Mouse (Mus musculus) spleen, postnatal 0 days (tissue): ENCODE data around the gene Fkbp4. TPM values are rescaled to one million over a fixed set of nuclear protein-coding genes. Genes with fewer than 3 reads are reported as not detected.

ENCODE experiments used
- polyA plus RNA-seq: library from polyadenylated mRNA; unstranded; fragments of >200 nt; fragmentation: Nextera tagmentation; extraction: Ambion mirVana; gene quantifications from 2 replicates; pipeline ENCODE4 v1.2.1, GENCODE M21; 2015

The Fkbp4 gene
- 120 and 123 TPM in 2 replicates for polyA plus RNA-seq

GRCm38 (mm10) chr6:128438317-128438870 is at the start of gene Fkbp4:
Gene Fkbp4 (minus strand): TSS chr6:128438677.

GRCm38 (mm10) chr6:128424269-128425019 is 14.0 kb downstream of the Fkbp4 start, which contains the start of gene Itfg2:
Gene Itfg2 (minus strand): TSS chr6:128424931.

GRCm38 (mm10) chr6:128398996-128399395 is 39.5 kb downstream of the Fkbp4 start, which contains the start of gene Nrip2:
Gene Nrip2 (plus strand): TSS chr6:128399296.

Other genes with a start within 250 kb of the Fkbp4 start
- gene Tead4, start 137.9 kb downstream of the Fkbp4 start, polyA plus RNA-seq = 0.43 and 0.49 TPM in 2 replicates
- 4.7 and 6.6 TPM in 2 replicates for gene Tulp3, start 82.8 kb downstream of the Fkbp4 start, polyA plus RNA-seq
- gene Rhno1, start 75.8 kb downstream of the Fkbp4 start, polyA plus RNA-seq = 73.4 and 75.4 TPM in 2 replicates
- gene Foxm1, start 75.7 kb downstream of the Fkbp4 start, polyA plus RNA-seq = 11.4 and 13.1 TPM in 2 replicates
- 0.10 TPM in 1 of 2 replicates, not detected in the other for gene Tex52, start 63.2 kb downstream of the Fkbp4 start, polyA plus RNA-seq
- not detected in 2 replicates for gene Gm44596, start 63.2 kb downstream of the Fkbp4 start, polyA plus RNA-seq
- gene Nrip2, start 39.4 kb downstream of the Fkbp4 start, polyA plus RNA-seq = 0.99 and 1.2 TPM in 2 replicates
- gene Itfg2, start 13.7 kb downstream of the Fkbp4 start, polyA plus RNA-seq = 14.2 and 16.5 TPM in 2 replicates
- 0.16 and 0.65 TPM in 2 replicates for gene Pzp, start 88.0 kb upstream of the Fkbp4 start, polyA plus RNA-seq
- gene A2ml1, start 142.9 kb upstream of the Fkbp4 start, polyA plus RNA-seq = not detected in 2 replicates
- gene Klrb1a, start 184.9 kb upstream of the Fkbp4 start, polyA plus RNA-seq = 0.34 and 0.45 TPM in 2 replicates
- not detected in 2 replicates for gene Clec2h, start 223.7 kb upstream of the Fkbp4 start, polyA plus RNA-seq